Mouse (Mus musculus): Measurements from ENCODE around the gene Gm28729.

Gm28729 gene

GRCm38 (mm10) chr9:96524972-96525506 lies at the start of gene Gm28729:
Gene Gm28729, minus strand, starts transcription at chr9:96525264.
- ChIA-PET CTCF (interaction anchor here in 2 of 4 experiments (0.6 to 1.8 kb wide), 2 partner anchors 26 to 293 kb away, joined by 6 to 9 read pairs; no protein-coding TSS in a partner anchor), POLR2A (interaction anchor here in 3 of 4 experiments (0.5 to 2.8 kb wide), 8 partner anchors 9 to 364 kb away, joined by 3 to 12 read pairs (median 4); no protein-coding TSS in a partner anchor)

- ChIA-PET CTCF (interaction anchor here (0.6 to 2.5 kb wide), 13 partner anchors 12 to 312 kb away, joined by 3 to 11 read pairs (median 3); no protein-coding TSS in a partner anchor), POLR2A (no interaction called here)
Measured at GRCm38 (mm10) chr9:96573252-96573651, 48.2 kb upstream of the Gm28729 start.

GRCm38 (mm10) chr9:96572754-96573153 lies 47.7 kb upstream of the Gm28729 start:
- POLR2A ChIA-PET = no interaction called here
- CTCF ChIA-PET = interaction anchor here in 3 of 4 experiments (0.8 to 2.5 kb wide), 8 partner anchors 12 to 313 kb away, joined by 3 to 11 read pairs (median 4); no protein-coding TSS in a partner anchor

- POLR2A ChIA-PET = interaction anchor here in 1 of 4 experiments (1.0 kb wide), 1 partner anchor 22 kb away, joined by 3 read pairs; no protein-coding TSS in a partner anchor
- CTCF ChIA-PET = interaction anchor here in 3 of 4 experiments (0.6 to 0.8 kb wide), 4 partner anchors 64 to 391 kb away, joined by 3 to 5 read pairs (median 3); no protein-coding TSS in a partner anchor
Measured at GRCm38 (mm10) chr9:96566470-96566996, 41.5 kb upstream of the Gm28729 start.

GRCm38 (mm10) chr9:96563501-96563900 lies 38.4 kb upstream of the Gm28729 start:
- CTCF ChIA-PET = interaction anchor here in 1 of 4 experiments (0.9 to 1.4 kb wide), 2 partner anchors 106 to 254 kb away, joined by 3 read pairs; no protein-coding TSS in a partner anchor
- POLR2A ChIA-PET = interaction anchor here in 2 of 4 experiments (0.7 to 0.9 kb wide), 2 partner anchors 8 to 16 kb away, joined by 3 read pairs; no protein-coding TSS in a partner anchor

- CTCF ChIA-PET = interaction anchor here in 2 of 4 experiments (0.5 to 1.7 kb wide), 3 partner anchors 111 to 223 kb away, joined by 3 to 4 read pairs (median 3); no protein-coding TSS in a partner anchor
Measured at GRCm38 (mm10) chr9:96559148-96559547, 34.1 kb upstream of the Gm28729 start.

GRCm38 (mm10) chr9:96558594-96558993 lies 33.5 kb upstream of the Gm28729 start:
- ChIA-PET POLR2A (interaction anchor here in 3 of 4 experiments (0.9 to 2.5 kb wide), 5 partner anchors 11 to 153 kb away, joined by 3 to 6 read pairs (median 3); no protein-coding TSS in a partner anchor), CTCF (interaction anchor here in 2 of 4 experiments (0.5 to 1.7 kb wide), 3 partner anchors 111 to 223 kb away, joined by 3 to 4 read pairs (median 3); no protein-coding TSS in a partner anchor)

More at GRCm38 (mm10) chr9:96559148-96559547, 34.1 kb upstream of the Gm28729 start:
- POLR2A ChIA-PET = interaction anchor here (0.5 to 1.6 kb wide), 6 partner anchors 11 to 301 kb away, joined by 3 to 5 read pairs (median 3); no protein-coding TSS in a partner anchor

GRCm38 (mm10) chr9:96554095-96554494 lies 29.0 kb upstream of the Gm28729 start:
- CTCF ChIA-PET = no interaction called here

GRCm38 (mm10) chr9:96545410-96545809 lies 20.3 kb upstream of the Gm28729 start:
- ChIA-PET CTCF (interaction anchor here in 1 of 4 experiments (0.6 kb wide), 1 partner anchor 545 kb away, joined by 3 read pairs; no protein-coding TSS in a partner anchor), POLR2A (interaction anchor here in 1 of 4 experiments (0.9 kb wide), 1 partner anchor 15 kb away, joined by 3 read pairs; no protein-coding TSS in a partner anchor)

More at GRCm38 (mm10) chr9:96554095-96554494, 29.0 kb upstream of the Gm28729 start:
- POLR2A ChIA-PET = no interaction called here

GRCm38 (mm10) chr9:96543643-96544640 lies 18.9 kb upstream of the Gm28729 start:
- ChIA-PET CTCF (interaction anchor here in 2 of 4 experiments (0.6 to 0.8 kb wide), 2 partner anchors 125 to 370 kb away, joined by 3 read pairs; no protein-coding TSS in a partner anchor), POLR2A (interaction anchor here in 3 of 4 experiments (0.5 to 2.8 kb wide), 12 partner anchors 10 to 552 kb away, joined by 3 to 9 read pairs (median 4); no protein-coding TSS in a partner anchor)

- ChIA-PET CTCF (interaction anchor here in 1 of 4 experiments (0.7 kb wide), 1 partner anchor 132 kb away, joined by 5 read pairs; no protein-coding TSS in a partner anchor), POLR2A (interaction anchor here in 3 of 4 experiments (0.6 to 1.6 kb wide), 5 partner anchors 8 to 173 kb away, joined by 3 to 10 read pairs (median 4); no protein-coding TSS in a partner anchor)
Measured at GRCm38 (mm10) chr9:96538916-96539315, 13.9 kb upstream of the Gm28729 start.

- ChIA-PET POLR2A (interaction anchor here (0.6 to 3.4 kb wide), 30 partner anchors 9 to 440 kb away, joined by 3 to 12 read pairs (median 3); partner anchors contain the start of genes Gm28729 (in 3 of the 4) and Zbtb38 (in 1 of the 4)), CTCF (interaction anchor here in 2 of 4 experiments (0.6 to 1.4 kb wide), 3 partner anchors 11 to 298 kb away, joined by 3 to 6 read pairs (median 4); no protein-coding TSS in a partner anchor)
Measured at GRCm38 (mm10) chr9:96537615-96537919, 12.5 kb upstream of the Gm28729 start.

GRCm38 (mm10) chr9:96536895-96537614 lies 12.0 kb upstream of the Gm28729 start:
- ChIA-PET CTCF (interaction anchor here in 3 of 4 experiments (0.6 to 1.4 kb wide), 4 partner anchors 10 to 298 kb away, joined by 3 to 6 read pairs (median 4); no protein-coding TSS in a partner anchor), POLR2A (interaction anchor here (0.6 to 3.4 kb wide), 30 partner anchors 9 to 365 kb away, joined by 3 to 12 read pairs (median 3); partner anchors contain the start of genes Gm28729 (in 3 of the 4) and Zbtb38 (in 1 of the 4))

- ChIA-PET CTCF (interaction anchor here in 1 of 4 experiments (0.6 kb wide), 1 partner anchor 425 kb away, joined by 10 read pairs; no protein-coding TSS in a partner anchor), POLR2A (interaction anchor here (0.6 to 3.4 kb wide), 9 partner anchors 9 to 555 kb away, joined by 3 to 12 read pairs (median 4); partner anchors contain the start of gene Gm28729 (in 1 of the 4))
Measured at GRCm38 (mm10) chr9:96536093-96536492, 11.0 kb upstream of the Gm28729 start.

GRCm38 (mm10) chr9:96535431-96535830 lies 10.4 kb upstream of the Gm28729 start:
- CTCF ChIA-PET = no interaction called here
- POLR2A ChIA-PET = interaction anchor here in 3 of 4 experiments (0.6 to 3.4 kb wide), 4 partner anchors 11 to 554 kb away, joined by 3 to 12 read pairs (median 3); partner anchors contain the start of gene Gm28729 (in 1 of the 3)

- POLR2A ChIA-PET = interaction anchor here in 2 of 4 experiments (0.5 to 1.4 kb wide), 4 partner anchors 9 to 181 kb away, joined by 3 to 5 read pairs (median 4); partner anchors contain the start of gene Gm28729 (in 1 of the 2)
- CTCF ChIA-PET = interaction anchor here in 1 of 4 experiments (0.6 to 0.7 kb wide), 2 partner anchors 13 to 64 kb away, joined by 3 to 4 read pairs; no protein-coding TSS in a partner anchor
Measured at GRCm38 (mm10) chr9:96534256-96534655, 9.2 kb upstream of the Gm28729 start.
